In the genomic region with DNA sequence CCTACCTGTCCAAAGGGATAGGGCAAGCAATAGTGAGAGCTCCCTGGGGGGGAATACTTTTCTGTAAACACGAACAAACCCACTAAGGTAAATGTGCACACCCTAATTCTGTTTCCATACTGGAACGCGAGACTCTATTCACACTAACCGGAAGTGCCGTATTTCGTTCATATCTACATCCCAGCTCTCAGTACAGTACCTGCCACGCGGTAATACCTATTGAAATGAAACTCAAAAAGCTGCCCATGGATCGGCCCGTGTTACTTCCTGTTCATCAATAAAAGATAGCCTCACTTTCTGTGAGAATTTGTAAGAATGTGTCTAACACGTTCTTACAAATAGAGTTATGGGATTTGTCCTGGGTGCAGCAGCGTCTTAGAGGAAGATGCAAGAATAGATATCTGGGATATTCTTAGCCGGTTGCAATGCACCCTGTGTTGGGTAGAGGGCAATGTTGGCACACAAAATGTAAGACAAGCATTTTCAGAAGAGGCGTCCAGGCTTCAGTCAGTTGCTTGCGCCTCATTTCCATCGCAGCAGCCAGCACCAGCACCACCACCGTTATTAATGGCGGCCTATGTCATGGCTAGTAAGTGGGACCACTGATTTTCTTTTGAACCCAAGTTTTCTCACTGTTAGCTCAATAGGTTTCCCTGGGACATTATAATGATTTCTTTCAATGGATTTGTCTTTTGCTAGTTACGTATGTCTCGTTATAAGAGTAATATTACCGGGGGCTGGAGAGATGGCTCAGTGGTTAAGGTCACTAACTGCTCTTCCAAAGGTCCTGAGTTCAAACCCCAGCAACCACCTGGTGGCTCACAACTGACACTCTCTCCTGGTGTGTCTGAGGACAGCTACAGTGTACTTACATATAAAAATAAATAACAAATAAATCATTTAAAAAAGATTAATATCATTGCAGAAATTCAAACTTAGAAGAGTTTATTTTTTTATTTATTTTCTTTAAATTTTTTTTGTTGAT, we compare ENCODE assay signal across 8 mouse cellular contexts. TPM values are rescaled to one million over a fixed set of nuclear protein-coding genes. Genes with fewer than 3 reads are reported as not detected.
A peak's percentile ranks its signal among the peaks of the same experiment; 100 is the strongest.
DNase-seq lines count a peak whose midpoint lies in the region; ATAC-seq and TF ChIP-seq lines count a peak whose summit lies in the region.

No protein-coding gene starts in this region.

- H3K4me3 ChIP-seq in forebrain, embryonic 15.5 days: no peak overlapping the region
- H3K4me3 ChIP-seq in hindbrain, embryonic 14.5 days (replicated peaks; ENCODE audit: low read length): no peak overlapping the region
- no peak overlapping the region for H3K4me3 ChIP-seq in midbrain, embryonic 10.5 days
- H3K4me3 ChIP-seq in small intestine, adult 2 months (ENCODE audit: low read depth, low read length): no peak overlapping the region

- peak; percentile 53 for DNase-seq in urinary bladder, postnatal 14 days (ENCODE audit: low spot score)
- no peak for DNase-seq in urinary bladder, adult 2 months (ENCODE audit: low spot score)
- DNase-seq in cerebellum, adult 11 months: peak; percentile 64
- peak; percentile 88 for DNase-seq in hindbrain, embryonic 14.5 days (ENCODE audit: low spot score)
- peak; percentile 34 to 51 for DNase-seq in left cerebral cortex, adult 8-10 months (ENCODE audit: low spot score in 2 of 2)
- peak; percentile 65 for DNase-seq in midbrain, embryonic 10.5 days (ENCODE audit: low spot score)

- H3K4me2 ChIP-seq in forebrain, embryonic 15.5 days (replicated peaks): no peak overlapping the region
- no peak overlapping the region for H3K4me2 ChIP-seq in hindbrain, embryonic 14.5 days (replicated peaks)

- no peak overlapping the region for H3K9ac ChIP-seq in forebrain, embryonic 15.5 days (replicated peaks)
- H3K9ac ChIP-seq in hindbrain, embryonic 14.5 days: no peak overlapping the region

- WGBS in forebrain, embryonic 15.5 days: 48% methylated on average over 21 of the region's 21 CpGs
- 48% methylated on average over 21 of the region's 21 CpGs for WGBS in hindbrain, embryonic 14.5 days
- 57% methylated on average over 21 of the region's 21 CpGs for WGBS in midbrain, embryonic 10.5 days
- WGBS in small intestine, adult 2 months: 44% methylated on average over 21 of the region's 21 CpGs

- no peaks in the 10 kb centered on the region for H3K9me3 ChIP-seq in forebrain, embryonic 15.5 days
- H3K9me3 ChIP-seq in hindbrain, embryonic 14.5 days (ENCODE audit: control insufficient read depth, low read length): no peaks in the 10 kb centered on the region
- H3K9me3 ChIP-seq in midbrain, embryonic 10.5 days (replicated peaks): no peaks in the 10 kb centered on the region

- peak; percentile 24; the same call in 1 of the 2 replicates for TF ChIP-seq CTCF in small intestine, adult 2 months (IDR thresholded peaks at IDR 0.05; ENCODE audit: extremely low read depth, insufficient read length, insufficient replicate concordance, low read depth, low read length)

- peak; percentile 84 for ATAC-seq in forebrain, embryonic 15.5 days (replicated peaks)
- ATAC-seq in hindbrain, embryonic 14.5 days (ENCODE audit: low FRiP score): peak; percentile 70; the same call in 1 of the 2 replicates

- H3K4me1 ChIP-seq in forebrain, embryonic 15.5 days: 0 out of 2 replicates have a peak, but pooled peaks cover 2% of the 10 kb centered on the region
- H3K4me1 ChIP-seq in hindbrain, embryonic 14.5 days (replicated peaks; ENCODE audit: control insufficient read depth, insufficient read depth, low read length): no peaks in the 10 kb centered on the region
- H3K4me1 ChIP-seq in midbrain, embryonic 10.5 days: no peaks in the 10 kb centered on the region
- no peaks in the 10 kb centered on the region for H3K4me1 ChIP-seq in small intestine, adult 2 months (ENCODE audit: control insufficient read depth, insufficient read depth, insufficient read length, low read length)

- no peaks in the 10 kb centered on the region for H3K36me3 ChIP-seq in forebrain, embryonic 15.5 days
- no peaks in the 10 kb centered on the region for H3K36me3 ChIP-seq in hindbrain, embryonic 14.5 days (replicated peaks; ENCODE audit: control insufficient read depth, insufficient read depth)
- H3K36me3 ChIP-seq in midbrain, embryonic 10.5 days: no peaks in the 10 kb centered on the region
- H3K36me3 ChIP-seq in small intestine, adult 2 months (ENCODE audit: control insufficient read depth, insufficient read depth, low read length): no peaks in the 10 kb centered on the region

- no peak for TF ChIP-seq POLR2A in small intestine, adult 2 months (IDR thresholded peaks at IDR 0.05; ENCODE audit: low read depth, low read length)

- no peak overlapping the region for H3K27ac ChIP-seq in forebrain, embryonic 15.5 days (replicated peaks)
- no peak overlapping the region for H3K27ac ChIP-seq in hindbrain, embryonic 14.5 days
- H3K27ac ChIP-seq in midbrain, embryonic 10.5 days (replicated peaks): no peak overlapping the region
- H3K27ac ChIP-seq in small intestine, adult 2 months (ENCODE audit: insufficient read depth, low read depth, low read length): no peak overlapping the region

- no peaks in the 10 kb centered on the region for H3K27me3 ChIP-seq in forebrain, embryonic 15.5 days
- H3K27me3 ChIP-seq in hindbrain, embryonic 14.5 days (ENCODE audit: control insufficient read depth, insufficient read depth, low read length): peaks cover 11% of the 10 kb centered on the region; the same call in 1 of the 2 replicates
- peaks cover 16% of the 10 kb centered on the region; the same call in 1 of the 2 replicates for H3K27me3 ChIP-seq in midbrain, embryonic 10.5 days (ENCODE audit: low read depth, poor library complexity, severe bottlenecking)
- H3K27me3 ChIP-seq in small intestine, adult 2 months (ENCODE audit: control insufficient read depth, insufficient read depth, low read length): no peaks in the 10 kb centered on the region; the same call in 1 of the 2 replicates

RNA-seq across cellular contexts. Expression of a gene that starts 17.1 kb away (rescaled TPM):
- 11.0 and 14.3 TPM in 2 replicates for polyA plus RNA-seq in urinary bladder, adult 2 months (2012; rRNA removed)
- 21.7 and 22.1 TPM in 2 replicates for polyA plus RNA-seq in forebrain, embryonic 15.5 days (2015; fragmentation: Nextera tagmentation; extraction: Ambion mirVana)
- 22.7 and 24.0 TPM in 2 replicates for polyA plus RNA-seq in hindbrain, embryonic 14.5 days (2014; fragmentation: Nextera tagmentation; extraction: Ambion mirVana)
- total RNA-seq in left cerebral cortex, adult 8-10 months (2022): 10 to 100 TPM; 23.9 to 27.5 (median 25.2) TPM
- 8.4 and 9.3 TPM in 2 replicates for polyA plus RNA-seq in midbrain, embryonic 10.5 days (2016; fragmentation: Nextera tagmentation; extraction: Ambion mirVana)
- polyA plus RNA-seq in small intestine, adult 2 months (2012; rRNA removed): 0.57 and 1.0 TPM in 2 replicates
